Mouse (Mus musculus) midbrain, postnatal 0 days (tissue): ENCODE data around the gene Lin7c. TPM values are rescaled to one million over a fixed set of nuclear protein-coding genes. Genes with fewer than 3 reads are reported as not detected.

Source experiments
- ATAC-seq: fragments of 200-750 bp; cut with Nextera tagmentation; 2 replicates; pipeline ENCODE4 v1.8.0; 2017; ENCODE audit warnings: moderate number of reproducible peaks, mild to moderate bottlenecking, moderate TSS enrichment, moderate library complexity; ENCODE audit not compliant: low FRiP score
- DNase-seq: peaks from one replicate; pipeline ENCODE4 v3.0.0-alpha.2; 2015; ENCODE audit warnings: low spot score
- H3K27ac ChIP-seq: fragments of 300-500 bp; sonication (generic); 2 replicates; pipeline ENCODE4 v1.5.1; 2014; ENCODE audit warnings: low read depth, mild to moderate bottlenecking, low read length, mixed read lengths
- H3K27me3 ChIP-seq: fragments of 300-500 bp; sonication (generic); 2 replicates; pipeline ENCODE4 v1.6.1; 2014; ENCODE audit warnings: low read length, control low read depth, mixed read lengths; ENCODE audit not compliant: insufficient read depth
- H3K36me3 ChIP-seq: fragments of 300-500 bp; sonication (generic); 2 replicates; pipeline ENCODE4 v1.6.1; 2014; ENCODE audit warnings: low read length, control low read depth, mixed read lengths; ENCODE audit not compliant: insufficient read depth
- H3K4me1 ChIP-seq: fragments of 300-500 bp; sonication (generic); 2 replicates; pipeline ENCODE4 v1.6.1; 2014; ENCODE audit warnings: mild to moderate bottlenecking, control low read depth, antibody characterized with exemption, low read length, mixed read lengths; ENCODE audit not compliant: insufficient read depth
- H3K4me2 ChIP-seq: fragments of 300-500 bp; sonication (generic); 2 replicates; pipeline ENCODE4 v1.6.1; 2014; ENCODE audit warnings: low read depth, mild to moderate bottlenecking, low read length, mixed read lengths; ENCODE audit not compliant: poor library complexity, severe bottlenecking
- H3K4me3 ChIP-seq: fragments of 300-500 bp; sonication (generic); 2 replicates; pipeline ENCODE4 v1.5.1; 2014; ENCODE audit warnings: low read depth, mild to moderate bottlenecking, low read length, moderate library complexity
- H3K9ac ChIP-seq: fragments of 300-500 bp; sonication (generic); replicated peaks from 2 replicates; pipeline ENCODE4 v1.6.1; 2014; ENCODE audit warnings: mild to moderate bottlenecking, low read length, moderate library complexity, mixed read lengths; ENCODE audit not compliant: poor library complexity, severe bottlenecking
- H3K9me3 ChIP-seq: fragments of 300-500 bp; sonication (generic); 2 replicates; pipeline ENCODE4 v1.6.1; 2016; ENCODE audit warnings: low read length, control low read depth
- CTCF ChIP-seq: IDR thresholded peaks from 2 replicates; pipeline ENCODE4 v1.5.1; 2016; ENCODE audit warnings: antibody characterized with exemption, mild to moderate bottlenecking
- WGBS: fragments of 180-500 bp; shearing (Covaris S2); extraction: QIAGEN DNeasy Blood & Tissue Kit; methylation state at CpG from one replicate; pipeline ENCODE4 v1.1.7; 2014; 5-methylcytosine and 5-hydroxymethylcytosine counted together
- polyA plus RNA-seq: library from polyadenylated mRNA; unstranded; fragments of >200 nt; fragmentation: Nextera tagmentation; extraction: Ambion mirVana; gene quantifications from 2 replicates; pipeline ENCODE4 v1.2.1, GENCODE M21; 2015
- total RNA-seq: library from RNA; depleted of rRNA; stranded (reverse); fragments of >200 nt; gene quantifications from 2 replicates; pipeline ENCODE4 v1.2.3, GENCODE M21; 2014; rRNA removed

Lin7c gene
- 232 and 296 TPM in 2 replicates for total RNA-seq
- 206 and 209 TPM in 2 replicates for polyA plus RNA-seq

GRCm38 (mm10) chr2:109890597-109890996 is at the start of gene Lin7c:
TSS of gene Lin7c (plus strand) at chr2:109890853.
- Histone ChIP-seq H3K9ac (peak within 1 kb of the TSS; percentile 90), H3K27ac (peak within 1 kb of the TSS; percentile 90), H3K4me2 (peak within 1 kb of the TSS; percentile 65), H3K4me3 (peak within 1 kb of the TSS; percentile 90), H3K27me3 (no peaks in the 10 kb centered on the region), H3K9me3 (no peaks in the 10 kb centered on the region), H3K36me3 (peaks cover 12% of the 10 kb centered on the region), H3K4me1 (peaks cover 8% of the 10 kb centered on the region)
- WGBS, result 2% methylated on average over 34 of the region's 42 CpGs
- DNase-seq (peak; percentile 97), ATAC-seq (peak; percentile 100)
- TF ChIP-seq CTCF, result peak; percentile 26

DNA sequence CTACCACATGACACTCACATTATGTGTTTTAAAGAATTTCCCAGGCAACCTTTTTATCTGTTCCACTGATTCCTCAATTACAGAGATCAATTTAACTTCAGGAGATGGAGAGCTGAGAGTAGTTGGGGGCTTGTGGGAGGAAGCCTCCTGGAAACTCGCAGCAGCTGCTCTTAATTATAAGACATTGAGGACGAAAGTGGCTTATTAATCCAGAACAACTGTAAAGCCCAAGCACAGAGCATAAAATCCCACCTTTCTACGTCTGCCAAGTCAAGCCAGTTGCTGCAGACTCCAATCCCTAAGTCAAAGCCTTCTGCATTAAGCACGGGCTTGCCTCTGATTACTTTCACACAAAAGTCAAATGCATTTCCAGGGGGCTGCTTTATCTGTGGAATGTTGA is 44.3 kb upstream of the Lin7c start:
- Histone ChIP-seq H3K4me3 (no peak overlapping the region), H3K27me3 (no peaks in the 10 kb centered on the region), H3K4me1 (no peaks in the 10 kb centered on the region), H3K9ac (no peak overlapping the region), H3K4me2 (no peak overlapping the region), H3K9me3 (no peaks in the 10 kb centered on the region), H3K27ac (no peak overlapping the region), H3K36me3 (no peaks in the 10 kb centered on the region)
- no peak for DNase-seq
- 54% methylated on average over 4 of the region's 4 CpGs for WGBS
- ATAC-seq, result no peak
- TF ChIP-seq CTCF, result no peak

DNA sequence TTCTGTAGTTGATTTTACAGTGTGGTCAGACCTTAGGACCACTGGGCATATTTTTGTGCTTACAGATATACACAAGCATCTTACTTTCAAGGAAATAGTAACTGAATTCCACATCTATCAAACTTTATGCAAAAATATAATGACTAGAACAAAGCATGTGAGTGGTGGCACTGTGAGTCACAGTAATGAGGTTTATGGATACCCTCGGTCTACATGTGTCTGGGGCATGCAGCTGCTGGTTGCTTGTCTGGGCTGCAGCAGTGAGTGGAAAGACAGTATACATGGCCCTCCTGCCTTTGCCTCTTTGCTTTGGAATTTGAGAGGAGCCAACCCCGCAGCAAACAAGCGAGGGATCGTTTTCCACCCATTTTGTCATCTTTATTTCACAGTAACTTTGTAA is 42.3 kb upstream of the Lin7c start:
- Histone ChIP-seq H3K4me3 (no peak overlapping the region), H3K27me3 (no peaks in the 10 kb centered on the region), H3K9ac (no peak overlapping the region), H3K4me1 (no peaks in the 10 kb centered on the region), H3K9me3 (no peaks in the 10 kb centered on the region), H3K4me2 (no peak overlapping the region), H3K36me3 (no peaks in the 10 kb centered on the region), H3K27ac (no peak overlapping the region)
- DNase-seq (no peak), ATAC-seq (no peak)
- no peak for TF ChIP-seq CTCF
- WGBS, result 30% methylated on average over 4 of the region's 4 CpGs

- no peak overlapping the region for H3K4me2 ChIP-seq
- no peaks in the 10 kb centered on the region for H3K4me1 ChIP-seq
- no peak overlapping the region for H3K9ac ChIP-seq
- H3K36me3 ChIP-seq, result no peaks in the 10 kb centered on the region
- H3K9me3 ChIP-seq, result no peaks in the 10 kb centered on the region
- no peaks in the 10 kb centered on the region for H3K27me3 ChIP-seq
- DNase-seq (peak; percentile 6), ATAC-seq (0 out of 2 replicates have a peak, but pooled peaks have one; percentile 56)
- no peak for TF ChIP-seq CTCF
- H3K27ac ChIP-seq, result no peak overlapping the region
- WGBS, result 17% methylated on average over 8 of the region's 8 CpGs
- no peak overlapping the region for H3K4me3 ChIP-seq
Observed at GRCm38 (mm10) chr2:109848715-109849114, 41.9 kb upstream of the Lin7c start.

- no peak overlapping the region for H3K9ac ChIP-seq
- no peak overlapping the region for H3K27ac ChIP-seq
- H3K9me3 ChIP-seq, result no peaks in the 10 kb centered on the region
- H3K4me2 ChIP-seq, result no peak overlapping the region
- no peaks in the 10 kb centered on the region for H3K36me3 ChIP-seq
- no peaks in the 10 kb centered on the region for H3K4me1 ChIP-seq
- TF ChIP-seq CTCF, result no peak
- no peaks in the 10 kb centered on the region for H3K27me3 ChIP-seq
- ATAC-seq, result no peak
- DNase-seq, result no peak
- no peak overlapping the region for H3K4me3 ChIP-seq
- WGBS, result 90% methylated on average over 5 of the region's 5 CpGs
Observed at GRCm38 (mm10) chr2:109855601-109856000, 35.1 kb upstream of the Lin7c start.

GRCm38 (mm10) chr2:109859671-109860070 is 31.0 kb upstream of the Lin7c start:
- DNase-seq, result no peak
- 70% methylated on average over 2 of the region's 2 CpGs for WGBS
- TF ChIP-seq CTCF, result no peak

More at GRCm38 (mm10) chr2:109859671-109860070, 31.0 kb upstream of the Lin7c start:
- Histone ChIP-seq H3K27me3 (no peaks in the 10 kb centered on the region), H3K27ac (no peak overlapping the region), H3K4me1 (no peaks in the 10 kb centered on the region), H3K4me2 (no peak overlapping the region), H3K4me3 (no peak overlapping the region), H3K9ac (no peak overlapping the region), H3K9me3 (no peaks in the 10 kb centered on the region), H3K36me3 (no peaks in the 10 kb centered on the region)
- no peak for ATAC-seq
